Mouse (Mus musculus): Measurements from ENCODE around the gene Zc3h7b.
"Not testable (repeated sequence)": the region's sequence is repeated elsewhere in the genome, so short reads cannot be mapped to it uniquely, and the experiment has no call there.

Gene Zc3h7b

GRCm38 (mm10) chr15:81744992-81745600 is at the start of gene Zc3h7b, which contains the start of gene Rangap1:
Gene Zc3h7b, plus strand, starts transcription at chr15:81745057.
Gene Rangap1, minus strand, starts transcription at chr15:81745530.
- DNase-seq: peak; percentile 73

DNA sequence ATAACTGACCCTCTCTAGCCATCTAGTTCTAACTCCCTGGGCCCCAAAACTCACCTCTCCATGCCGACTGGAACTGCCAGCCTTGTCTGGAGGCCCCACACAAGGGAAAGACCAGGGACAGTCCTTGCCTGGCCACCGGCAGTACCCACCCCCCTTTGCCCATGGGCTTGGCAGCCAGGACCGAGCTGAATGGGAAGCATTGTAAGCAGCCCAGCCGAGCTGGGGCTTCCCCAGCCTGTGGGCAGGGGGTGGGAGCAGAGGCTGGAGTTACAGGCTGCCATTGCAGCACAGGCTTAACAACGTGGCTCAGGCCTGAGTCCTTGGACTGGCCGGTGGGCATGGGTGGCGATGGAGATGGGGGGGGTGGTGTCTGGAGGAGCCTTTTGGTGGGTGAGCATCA is 47.7 kb upstream of the Zc3h7b start, which contains the start of gene Chadl:
Gene Chadl, minus strand, starts transcription at position 113 of the 400 bp plus-strand sequence.
- peak; percentile 48 for DNase-seq

DNA sequence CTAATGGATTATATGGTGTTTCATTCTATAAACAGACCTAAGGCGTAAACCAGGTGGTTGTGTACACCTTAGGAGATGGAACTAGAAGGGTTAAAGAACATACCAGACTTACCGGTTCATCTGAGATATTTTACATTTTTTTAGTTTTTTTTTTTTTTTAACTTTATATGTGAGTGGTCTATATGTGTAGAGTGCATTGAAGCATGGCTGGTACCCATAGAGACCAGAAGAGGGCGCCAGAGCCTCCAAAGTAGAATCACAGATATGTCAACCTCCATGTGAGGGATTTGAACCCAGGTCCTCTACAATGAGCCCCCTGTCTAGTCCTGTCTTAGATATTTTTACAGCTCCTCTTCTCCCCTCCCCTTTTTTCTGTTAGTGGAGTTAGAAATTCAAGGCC is 47.0 kb upstream of the Zc3h7b start:
- DNase-seq: no peak

DNA sequence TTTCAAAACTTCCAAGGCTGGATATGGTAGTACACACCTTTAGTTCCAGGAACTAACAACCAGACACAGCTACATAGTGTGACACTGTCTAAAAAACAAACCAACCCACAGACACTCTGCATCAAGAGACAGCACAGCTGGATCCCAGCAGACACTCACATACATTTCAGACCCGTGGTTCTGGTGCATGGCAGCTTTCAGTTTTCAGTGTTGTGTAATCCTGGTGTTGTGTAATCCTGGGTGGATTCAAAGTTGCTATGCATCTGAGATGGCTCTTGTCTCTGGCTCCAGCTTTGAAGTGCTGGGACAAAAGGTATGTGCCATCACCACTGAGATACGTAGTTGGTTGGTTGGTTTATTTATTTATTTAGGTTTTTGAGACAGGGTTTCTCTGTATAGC is 46.3 kb upstream of the Zc3h7b start:
- no peak for DNase-seq

GRCm38 (mm10) chr15:81700161-81700560 is 44.7 kb upstream of the Zc3h7b start:
- no peak for DNase-seq

DNA sequence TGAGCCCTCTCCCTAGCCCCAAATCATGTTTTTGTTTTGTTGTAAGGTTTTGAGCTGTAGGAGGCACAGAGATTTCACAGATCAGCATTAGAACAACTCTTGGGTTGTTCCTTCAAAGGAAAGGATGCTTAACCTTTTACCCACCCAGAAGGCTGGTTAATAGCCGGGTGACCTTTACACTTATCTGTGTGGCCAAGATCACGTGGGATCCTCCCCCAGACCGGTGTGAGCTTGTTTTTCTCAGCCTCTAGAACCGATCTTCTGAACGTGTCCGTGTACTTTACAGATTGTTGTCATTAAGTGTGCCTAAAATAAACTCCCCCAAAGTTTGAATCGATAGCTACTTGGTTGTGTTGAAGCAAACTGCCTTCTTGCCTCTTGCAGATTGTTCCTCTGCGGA is 44.3 kb upstream of the Zc3h7b start:
- DNase-seq: no peak

DNA sequence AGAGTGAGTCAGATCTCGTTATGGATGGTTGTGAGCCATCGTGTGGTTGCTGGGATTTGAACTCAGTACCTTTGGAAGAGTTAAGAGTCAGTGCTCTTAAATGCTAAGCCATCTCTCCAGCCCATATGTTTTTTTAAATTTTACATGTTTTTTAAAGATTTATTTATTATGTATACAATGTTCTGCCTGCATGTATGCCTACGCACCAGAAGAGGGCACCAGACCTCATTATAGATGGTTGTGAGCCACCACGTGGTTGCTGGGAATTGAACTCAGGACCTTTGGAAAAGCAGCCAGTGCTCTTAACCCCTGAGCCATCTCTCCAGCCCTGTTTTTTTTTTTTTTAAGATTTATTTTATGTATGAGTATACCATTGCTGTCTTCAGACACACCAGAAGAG is 43.5 kb upstream of the Zc3h7b start:
- not testable (repeated sequence) for DNase-seq

DNA sequence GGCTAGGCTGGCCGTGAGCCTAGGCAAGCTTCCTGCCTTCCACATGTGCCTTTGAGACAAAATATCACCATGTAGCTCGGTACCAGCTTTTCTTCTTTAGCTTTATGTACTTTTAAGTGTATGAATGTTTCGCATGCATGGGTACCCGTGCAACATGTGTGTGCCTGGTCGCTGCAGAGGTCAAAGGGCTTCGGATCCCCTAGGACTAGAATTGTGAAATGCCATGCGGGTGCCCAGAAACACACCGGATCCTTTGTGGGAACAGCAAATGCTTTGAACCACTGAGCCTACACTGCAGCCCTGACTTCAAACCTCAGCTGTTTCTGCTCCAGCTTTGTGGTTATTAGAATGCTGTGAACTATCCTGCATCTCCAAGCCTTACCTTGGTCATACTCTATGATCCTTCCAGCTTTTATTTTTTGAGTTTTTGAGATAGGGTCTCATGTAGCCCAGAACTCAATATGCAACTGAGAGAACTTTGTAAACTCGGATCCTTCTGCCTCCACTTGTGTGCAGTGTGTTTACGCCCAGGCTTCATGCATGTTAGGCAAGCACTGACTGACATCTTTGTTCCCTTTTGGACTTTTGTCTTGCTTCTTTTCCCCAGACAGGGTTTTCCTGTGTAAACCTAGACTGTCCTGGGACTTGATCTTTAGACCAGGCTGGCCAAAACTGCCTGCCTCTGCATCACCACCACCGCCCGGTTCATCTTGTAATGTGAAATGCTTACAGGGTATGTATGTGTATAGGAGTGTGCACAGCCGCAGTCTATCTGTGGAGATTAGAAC is 42.4 kb upstream of the Zc3h7b start:
- DNase-seq: no peak

GRCm38 (mm10) chr15:81703094-81703489 is 41.8 kb upstream of the Zc3h7b start:
- no peak for DNase-seq

DNA sequence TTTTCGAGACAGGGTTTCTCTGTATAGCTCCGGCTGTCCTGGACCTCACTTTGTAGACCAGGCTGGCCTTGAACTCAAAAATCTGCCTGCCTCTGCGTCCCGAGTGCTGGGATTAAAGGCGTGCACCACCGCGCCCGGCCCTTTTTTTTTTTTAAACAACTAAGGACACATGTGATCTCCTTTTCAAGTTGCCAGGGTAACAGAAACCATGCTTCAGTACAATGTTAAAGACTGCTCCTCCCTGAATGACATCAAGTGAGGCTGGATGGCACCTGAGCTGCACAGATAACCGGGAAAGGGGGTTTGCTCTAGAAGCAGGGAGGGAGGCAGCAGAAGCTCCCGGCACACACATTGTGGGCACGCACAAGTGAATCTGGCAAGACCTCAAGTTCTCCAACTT is 35.9 kb upstream of the Zc3h7b start:
- no peak for DNase-seq

- no peak for DNase-seq
These were observed 35.2 kb upstream of the Zc3h7b start for GRCm38 (mm10) chr15:81709686-81710085.

DNA sequence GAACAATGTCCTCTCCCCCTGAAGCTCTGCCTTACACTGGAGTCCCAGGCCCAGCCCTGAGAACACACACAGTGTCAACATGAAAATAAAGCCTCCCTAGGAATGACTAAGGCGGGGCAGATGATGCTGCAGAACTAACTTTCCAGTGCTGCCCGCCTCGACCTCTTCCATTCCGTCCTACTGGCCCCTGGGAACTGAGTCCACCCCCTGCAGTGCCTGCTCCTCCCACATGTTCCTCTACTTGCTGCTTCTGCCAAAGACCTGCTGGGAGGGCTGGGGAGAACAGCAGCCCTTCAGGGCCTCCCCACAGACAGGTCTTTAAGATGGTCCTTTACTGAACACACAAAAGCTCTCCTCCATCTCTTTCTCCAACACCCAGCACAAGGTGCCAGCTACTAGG is 34.1 kb upstream of the Zc3h7b start:
- no peak for DNase-seq

DNA sequence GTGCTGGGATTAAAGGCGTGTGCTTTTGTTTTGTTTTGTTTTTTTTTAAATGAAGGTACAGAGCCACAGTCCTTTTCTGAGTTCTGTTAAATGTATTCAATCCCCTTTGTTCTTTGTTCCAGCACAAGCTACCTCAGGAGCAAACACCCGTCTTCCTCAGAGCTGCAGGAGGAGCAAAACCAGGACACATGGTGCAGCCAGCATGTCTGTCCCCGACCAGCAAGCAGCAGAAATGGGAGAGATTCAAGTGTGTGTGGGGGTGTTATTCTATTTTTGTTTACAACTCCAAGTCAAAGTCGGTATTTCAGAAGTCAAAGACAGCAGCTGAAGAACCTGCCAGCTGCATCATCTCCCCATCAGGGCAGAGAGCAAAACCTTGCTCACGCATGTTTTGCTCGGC is 31.1 kb upstream of the Zc3h7b start:
- no peak for DNase-seq

GRCm38 (mm10) chr15:81718336-81719138 is 26.3 kb upstream of the Zc3h7b start:
- no peak for DNase-seq

DNA sequence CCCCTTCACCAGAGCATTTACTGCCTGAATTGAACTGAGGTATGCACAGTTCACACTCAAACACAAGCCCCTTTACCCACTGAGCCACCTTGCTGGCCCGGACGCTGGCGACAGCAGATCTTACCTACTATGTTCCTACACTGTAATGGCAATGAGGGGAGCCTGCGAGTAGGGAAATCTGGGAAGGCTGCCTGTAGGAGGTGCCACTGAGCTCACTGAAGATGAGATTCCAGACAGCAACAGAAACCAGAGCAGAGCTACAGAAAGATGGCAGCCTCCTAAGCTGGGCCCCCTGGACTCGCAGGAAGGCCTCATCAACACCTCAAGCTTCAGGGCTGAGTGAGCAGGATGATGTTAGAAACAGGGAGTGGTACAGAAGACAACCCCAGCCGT is 25.7 kb upstream of the Zc3h7b start:
- no peak for DNase-seq

GRCm38 (mm10) chr15:81722361-81722760 is 22.5 kb upstream of the Zc3h7b start:
- no peak for DNase-seq

DNA sequence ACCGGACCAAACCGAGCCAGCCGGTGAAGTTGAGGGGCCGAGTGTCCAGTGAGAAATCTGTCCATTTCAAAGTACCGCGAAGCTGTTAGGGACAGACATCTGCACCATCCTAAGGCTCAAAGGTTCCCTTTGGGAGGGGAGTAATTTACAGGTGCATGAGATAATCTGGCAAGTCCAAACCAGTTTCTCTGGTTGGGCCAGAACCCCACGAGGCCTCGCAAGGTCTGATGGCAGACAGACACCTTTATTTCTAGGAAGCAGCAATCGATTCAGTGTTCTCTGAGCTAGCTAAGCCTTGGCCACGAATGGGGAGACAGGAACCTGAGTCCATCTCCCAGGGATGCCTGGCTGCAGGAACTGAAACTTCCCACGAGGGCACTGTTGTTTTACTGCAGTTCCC is 21.2 kb upstream of the Zc3h7b start:
- no peak for DNase-seq

GRCm38 (mm10) chr15:81725965-81726364 is 18.9 kb upstream of the Zc3h7b start:
- no peak for DNase-seq

DNA sequence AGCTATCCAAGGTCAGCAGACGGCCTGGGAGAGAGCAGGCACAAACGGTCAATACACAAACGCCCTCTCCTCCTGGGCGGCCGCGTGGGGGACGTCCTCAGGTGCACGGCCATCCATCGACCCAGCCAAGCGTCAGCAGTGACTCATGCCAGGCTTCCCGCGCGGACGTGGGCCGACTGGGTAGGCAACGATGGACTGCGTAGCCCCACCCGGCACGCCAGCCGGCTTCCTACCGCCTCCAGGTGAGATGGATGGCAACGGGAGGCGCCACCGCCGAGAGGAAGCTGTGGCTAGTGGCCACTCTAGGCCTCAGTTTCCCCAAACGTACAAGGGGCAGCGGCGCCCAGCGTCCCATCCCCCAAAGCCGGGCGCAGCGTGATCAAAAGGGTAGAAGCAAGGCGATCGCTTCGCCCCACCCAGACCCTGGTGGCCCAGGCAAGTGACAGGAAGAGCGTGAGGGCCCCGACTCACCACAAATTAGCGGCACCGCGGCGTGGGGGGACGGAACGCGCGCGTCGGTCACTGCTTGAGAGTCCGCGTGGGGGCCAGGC is 15.5 kb upstream of the Zc3h7b start:
- peak; percentile 28 for DNase-seq

GRCm38 (mm10) chr15:81729792-81730635 is 14.8 kb upstream of the Zc3h7b start:
- peak; percentile 94 for DNase-seq

DNA sequence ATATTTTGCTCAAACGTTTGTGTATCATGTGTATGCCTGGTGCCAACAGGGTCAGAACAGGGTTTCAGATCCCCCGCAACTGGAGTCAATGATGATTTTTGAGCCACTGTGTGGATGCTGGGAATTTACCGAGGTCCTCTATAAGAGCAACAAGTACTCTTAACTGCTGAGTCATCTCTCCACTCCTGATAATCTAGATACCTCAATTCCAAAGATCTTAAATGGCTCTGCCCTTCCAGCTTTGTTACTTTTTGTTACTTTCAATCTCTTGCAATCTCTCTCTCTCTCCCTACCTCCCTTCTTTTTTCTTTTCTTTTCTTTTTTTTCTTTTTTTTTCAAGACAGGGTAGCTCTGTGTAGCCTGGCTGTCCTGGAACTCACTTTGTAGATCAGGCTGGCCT is 9.8 kb upstream of the Zc3h7b start:
- no peak for DNase-seq

- DNase-seq: no peak
These were observed 5.6 kb upstream of the Zc3h7b start for GRCm38 (mm10) chr15:81739296-81739695.

Data from right cerebral cortex, postnatal 4 days (tissue).